Mouse (Mus musculus) embryonic facial prominence, embryonic 10.5 days (tissue): Measurements from ENCODE around the gene Olfr535. TPM values are rescaled to one million over a fixed set of nuclear protein-coding genes. Genes with fewer than 3 reads are reported as not detected.
"Not testable (repeated sequence)": the region's sequence is repeated elsewhere in the genome, so short reads cannot be mapped to it uniquely, and the experiment has no call there.

ENCODE experiments used
- DNase-seq: peaks from one replicate; pipeline ENCODE4 v3.0.0-alpha.2; 2017; ENCODE audit warnings: low spot score
- H3K27ac ChIP-seq: fragments of 300-500 bp; sonication (generic); replicated peaks from 2 replicates; pipeline ENCODE4 v1.5.1; 2016; ENCODE audit warnings: mild to moderate bottlenecking
- H3K27me3 ChIP-seq: fragments of 300-500 bp; sonication (generic); replicated peaks from 2 replicates; pipeline ENCODE4 v1.6.1; 2016; ENCODE audit warnings: low read depth, mild to moderate bottlenecking; ENCODE audit not compliant: poor library complexity, severe bottlenecking
- H3K36me3 ChIP-seq: fragments of 300-500 bp; sonication (generic); replicated peaks from 2 replicates; pipeline ENCODE4 v1.6.1; 2016; ENCODE audit warnings: mild to moderate bottlenecking, moderate library complexity
- H3K4me1 ChIP-seq: fragments of 300-500 bp; sonication (generic); 2 replicates; pipeline ENCODE4 v1.6.1; 2016
- H3K4me3 ChIP-seq: fragments of 300-500 bp; sonication (generic); 2 replicates; pipeline ENCODE4 v1.5.1; 2016; ENCODE audit warnings: mild to moderate bottlenecking, moderate library complexity
- H3K9me3 ChIP-seq: fragments of 300-500 bp; sonication (generic); 2 replicates; pipeline ENCODE4 v1.6.1; 2016; ENCODE audit warnings: mild to moderate bottlenecking
- WGBS: fragments of 180-500 bp; shearing (Covaris S2); methylation state at CpG from one replicate; pipeline ENCODE4 v1.1.7; 2016; 5-methylcytosine and 5-hydroxymethylcytosine counted together
- polyA plus RNA-seq: library from polyadenylated mRNA; unstranded; fragments of >200 nt; fragmentation: Nextera tagmentation; extraction: Ambion mirVana; gene quantifications from 2 replicates; pipeline ENCODE4 v1.2.1, GENCODE M21; 2016

Gene Olfr535
- not detected in 2 replicates for polyA plus RNA-seq

DNA sequence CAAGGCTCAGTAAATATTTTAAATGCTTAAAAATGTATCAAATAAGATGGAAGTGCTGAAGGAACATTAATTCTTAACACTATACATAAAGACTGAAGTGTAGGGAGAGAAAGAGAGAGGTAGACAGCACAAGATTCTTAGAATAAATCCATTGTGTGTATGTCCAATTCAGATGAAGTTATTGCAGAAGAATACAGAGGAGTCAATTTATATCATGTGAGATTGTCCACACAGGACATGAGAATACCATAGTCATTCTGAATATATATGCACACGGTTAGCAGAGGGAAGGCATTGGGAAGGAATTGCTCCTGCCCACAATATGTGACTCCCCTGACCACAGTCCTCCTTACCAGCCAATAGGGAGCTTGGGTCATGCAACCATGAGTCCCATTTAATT, at the start of gene Olfr535:
Olfr535 (plus strand) TSS at position 301 of the 400 bp plus-strand sequence.
- Histone ChIP-seq H3K27ac (no peak within 1 kb of the TSS), H3K9me3 (no peaks in the 10 kb centered on the region)

DNA sequence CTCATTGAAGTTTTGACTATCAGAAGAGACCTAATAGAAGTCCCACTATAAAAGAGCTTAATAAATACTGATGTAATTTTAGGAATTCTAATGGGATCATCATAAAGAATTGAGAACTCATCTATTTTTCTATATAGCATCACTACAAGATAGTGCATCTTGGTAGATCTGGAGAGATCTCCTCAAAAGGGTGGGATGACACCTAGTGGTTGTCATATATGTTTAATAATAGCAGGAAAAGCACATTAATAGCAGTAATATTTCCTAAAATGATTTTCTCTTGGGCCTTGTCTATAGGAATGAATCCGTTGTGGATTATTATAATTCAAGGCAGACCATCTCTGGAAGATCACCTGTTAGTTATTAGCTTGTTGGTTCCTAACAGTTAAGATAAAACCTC, 40.9 kb upstream of the Olfr535 start:
- no peaks in the 10 kb centered on the region for H3K27me3 ChIP-seq
- 84% methylated on average over 1 of the region's 1 CpGs for WGBS
- no peak for DNase-seq
- no peak overlapping the region for H3K4me3 ChIP-seq
- no peaks in the 10 kb centered on the region for H3K9me3 ChIP-seq
- no peaks in the 10 kb centered on the region for H3K36me3 ChIP-seq
- H3K27ac ChIP-seq, result no peak overlapping the region
- no peaks in the 10 kb centered on the region for H3K4me1 ChIP-seq

More for the DNA sequence above, at the start of gene Olfr535:
- 84% methylated on average over 1 of the region's 1 CpGs for WGBS
- Histone ChIP-seq H3K27me3 (no peaks in the 10 kb centered on the region), H3K4me1 (no peaks in the 10 kb centered on the region), H3K36me3 (no peaks in the 10 kb centered on the region), H3K4me3 (no peak within 1 kb of the TSS)
- no peak for DNase-seq

DNA sequence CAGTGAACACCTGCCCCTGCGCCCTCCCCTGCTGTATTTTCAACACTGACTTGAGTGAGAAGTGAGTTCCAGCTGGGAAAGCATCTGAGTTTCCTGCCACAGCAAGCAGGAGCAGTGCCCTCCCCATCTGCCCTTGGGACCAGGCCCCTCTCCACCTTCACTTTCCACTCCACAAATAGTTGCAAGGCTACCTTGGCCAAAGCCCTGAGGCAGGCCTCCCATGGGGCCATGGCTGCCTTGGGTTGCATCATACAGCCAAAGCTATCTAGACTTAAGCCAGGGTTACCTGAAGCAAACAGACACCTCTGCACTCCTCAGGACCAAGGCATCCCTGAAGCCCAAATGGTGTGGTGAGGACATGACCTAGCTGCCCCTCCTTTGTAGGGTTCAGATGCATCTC, 20.9 kb upstream of the Olfr535 start, which contains the start of gene Olfr533:
Olfr533 (plus strand) TSS at position 301 of the 400 bp plus-strand sequence.
- H3K4me1 ChIP-seq, H3K4me3 ChIP-seq, H3K27ac ChIP-seq, H3K36me3 ChIP-seq, H3K9me3 ChIP-seq, DNase-seq, H3K27me3 ChIP-seq: not testable (repeated sequence)
- 100% methylated on average over 1 of the region's 1 CpGs for WGBS

DNA sequence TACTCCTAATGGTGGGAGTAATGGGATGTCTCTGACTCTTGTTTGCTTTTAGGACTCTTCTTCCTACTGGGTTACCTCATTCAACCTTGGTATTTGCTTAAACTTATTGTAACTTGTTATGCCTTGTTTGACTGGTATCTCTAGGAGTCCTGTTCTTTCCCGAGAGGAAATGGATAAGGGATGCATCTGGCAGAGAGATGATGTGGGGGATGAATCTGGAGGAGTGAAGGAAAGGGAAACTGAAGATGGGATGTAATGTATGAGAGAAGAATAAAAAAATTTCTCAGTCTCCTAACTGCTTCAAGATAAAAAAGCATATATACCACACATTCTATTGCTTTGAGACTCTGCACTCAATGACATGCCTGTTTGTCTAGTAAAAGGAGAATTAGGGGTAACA, 6.1 kb upstream of the Olfr535 start:
- Histone ChIP-seq H3K27me3 (no peaks in the 10 kb centered on the region), H3K4me1 (no peaks in the 10 kb centered on the region), H3K4me3 (no peak overlapping the region), H3K9me3 (peaks cover 15% of the 10 kb centered on the region; the same call in 1 of the 2 replicates), H3K36me3 (no peaks in the 10 kb centered on the region), H3K27ac (no peak overlapping the region)
- DNase-seq, result no peak
- WGBS, result 85% methylated on average over 1 of the region's 1 CpGs

DNA sequence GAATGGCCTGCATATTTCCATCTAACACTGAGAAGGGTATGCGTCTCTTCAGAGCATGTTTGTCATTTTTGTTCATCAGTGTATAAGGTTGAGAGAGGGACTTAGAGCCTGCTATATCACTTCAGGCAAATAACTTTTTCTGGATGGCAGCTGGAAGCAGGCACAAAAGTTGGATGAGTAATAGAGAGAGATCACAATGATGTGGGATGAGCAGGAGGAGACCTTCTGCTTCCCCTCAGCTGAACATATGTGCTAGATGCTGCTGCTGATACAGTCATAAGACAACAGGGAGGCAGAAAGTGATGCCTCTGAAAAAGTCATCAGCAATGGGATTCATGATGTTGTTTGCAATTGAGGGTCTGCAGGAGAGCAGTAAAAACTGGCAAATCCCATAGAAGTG, 5.3 kb upstream of the Olfr535 start:
- WGBS, result 91% methylated on average over 1 of the region's 1 CpGs
- H3K9me3 ChIP-seq, result peaks cover 15% of the 10 kb centered on the region; the same call in 1 of the 2 replicates
- no peak overlapping the region for H3K27ac ChIP-seq
- H3K36me3 ChIP-seq, result no peaks in the 10 kb centered on the region
- no peaks in the 10 kb centered on the region for H3K4me1 ChIP-seq
- no peak overlapping the region for H3K4me3 ChIP-seq
- DNase-seq, result no peak
- H3K27me3 ChIP-seq, result no peaks in the 10 kb centered on the region

DNA sequence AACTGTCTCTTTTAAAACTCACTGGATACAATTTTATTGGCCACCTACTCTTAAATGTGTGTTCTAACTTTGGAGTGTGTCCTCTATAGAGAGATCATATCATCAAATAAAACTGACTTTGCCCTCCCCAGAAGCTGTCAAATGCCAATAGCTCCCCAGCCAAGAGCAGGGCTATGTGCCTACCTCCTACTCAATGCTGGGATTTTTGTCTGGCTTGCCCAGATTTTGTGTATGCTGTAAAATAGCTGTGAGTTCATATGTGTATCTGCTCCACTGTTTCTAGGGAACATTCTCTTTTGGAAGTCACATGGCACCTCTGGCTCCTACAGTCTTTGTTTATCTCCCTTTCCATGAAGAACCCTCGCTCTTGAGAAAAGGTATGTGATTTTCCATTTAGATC, 5.0 kb downstream of the Olfr535 start:
- H3K4me3 ChIP-seq, result no peak overlapping the region
- no peak for DNase-seq

DNA sequence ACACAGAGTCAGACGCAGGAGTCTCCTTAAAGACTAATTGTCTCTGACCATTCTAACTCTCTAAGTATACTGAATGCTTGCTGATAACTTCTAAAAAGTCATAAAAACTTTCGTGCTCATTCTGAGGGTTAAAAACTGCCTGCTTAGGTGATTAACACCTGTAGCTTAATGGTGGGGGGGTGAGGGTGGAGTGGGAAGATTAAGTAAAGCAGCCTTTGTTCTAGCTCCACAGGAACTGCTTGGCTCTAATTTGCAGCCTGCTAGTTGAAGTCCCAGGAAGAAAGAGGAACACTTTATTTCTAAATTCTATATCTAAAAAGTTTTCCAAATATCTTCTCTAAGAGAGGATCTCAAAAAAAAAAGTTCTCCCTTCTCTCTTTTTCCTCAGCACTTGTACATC, 10.2 kb downstream of the Olfr535 start:
- no peaks in the 10 kb centered on the region for H3K36me3 ChIP-seq
- DNase-seq, result no peak
- no peaks in the 10 kb centered on the region for H3K27me3 ChIP-seq
- H3K4me3 ChIP-seq, result no peak overlapping the region
- H3K27ac ChIP-seq, result no peak overlapping the region
- 46% methylated on average over 2 of the region's 2 CpGs for WGBS
- no peaks in the 10 kb centered on the region for H3K9me3 ChIP-seq
- no peaks in the 10 kb centered on the region for H3K4me1 ChIP-seq

More for the DNA sequence above, 5.0 kb downstream of the Olfr535 start:
- no peaks in the 10 kb centered on the region for H3K4me1 ChIP-seq
- H3K27ac ChIP-seq, result no peak overlapping the region
- H3K9me3 ChIP-seq, result no peaks in the 10 kb centered on the region
- H3K36me3 ChIP-seq, result no peaks in the 10 kb centered on the region
- no peaks in the 10 kb centered on the region for H3K27me3 ChIP-seq
- 85% methylated on average over 1 of the region's 1 CpGs for WGBS

DNA sequence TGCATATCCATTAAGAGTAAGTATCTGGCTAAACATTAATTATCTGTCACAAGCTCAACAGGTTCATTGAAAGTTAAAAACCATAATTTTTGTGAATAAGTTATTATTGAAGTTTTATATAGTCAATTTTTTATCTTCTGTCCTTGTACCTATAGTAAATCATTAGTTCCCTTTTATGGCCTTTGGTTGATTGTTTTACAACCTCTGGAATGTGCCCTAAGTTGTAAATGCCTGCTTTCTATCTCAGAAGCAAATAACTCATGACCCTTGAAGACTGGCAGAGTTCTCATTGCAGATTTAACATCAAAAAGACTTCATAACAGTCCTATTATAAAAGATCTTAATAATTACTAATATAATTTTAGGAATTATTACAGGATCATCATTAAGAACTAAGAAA, 10.7 kb downstream of the Olfr535 start:
- H3K36me3 ChIP-seq, result no peaks in the 10 kb centered on the region
- no peaks in the 10 kb centered on the region for H3K27me3 ChIP-seq
- H3K4me3 ChIP-seq, result no peak overlapping the region
- DNase-seq, result no peak
- H3K9me3 ChIP-seq, result no peaks in the 10 kb centered on the region
- H3K4me1 ChIP-seq, result no peaks in the 10 kb centered on the region
- H3K27ac ChIP-seq, result no peak overlapping the region

DNA sequence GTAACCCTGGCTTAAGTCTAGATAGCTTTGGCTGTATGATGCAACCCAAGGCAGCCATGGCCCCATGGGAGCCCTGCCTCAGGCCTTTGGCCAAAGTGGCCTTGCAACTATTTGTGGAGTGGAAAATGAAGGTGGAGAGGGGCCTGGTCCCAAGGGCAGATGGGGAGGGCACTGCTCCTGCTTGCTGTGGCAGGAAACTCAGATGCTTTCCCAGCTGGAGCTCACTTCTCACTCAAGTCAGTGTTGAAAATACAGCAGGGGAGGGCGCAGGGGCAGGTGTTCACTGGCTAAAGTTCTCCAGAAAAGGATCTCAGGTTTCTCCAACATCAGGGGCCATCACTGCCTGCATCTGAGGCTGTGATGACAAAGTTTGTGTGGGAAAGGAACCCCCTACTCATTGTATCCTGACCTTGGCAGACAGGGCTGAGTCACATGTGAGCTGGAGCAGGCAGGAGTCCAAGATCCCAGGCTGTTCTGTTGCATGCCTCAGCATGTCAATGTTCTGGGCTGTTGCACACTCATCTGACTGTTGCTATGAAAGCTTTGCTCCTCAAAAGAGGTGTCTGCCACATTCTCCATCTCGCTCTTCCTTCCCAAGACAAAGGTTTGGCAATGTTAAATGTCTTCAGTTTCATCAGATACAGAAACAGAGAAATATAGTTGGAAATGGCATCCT, 23.5 kb downstream of the Olfr535 start, which contains the start of gene Olfr536:
Olfr536 (minus strand) TSS at position 51 of the 676 bp plus-strand sequence.
- 68% methylated on average over 2 of the region's 2 CpGs for WGBS
- H3K9me3 ChIP-seq, H3K4me3 ChIP-seq, H3K4me1 ChIP-seq, H3K27me3 ChIP-seq, H3K36me3 ChIP-seq, H3K27ac ChIP-seq, DNase-seq: not testable (repeated sequence)

DNA sequence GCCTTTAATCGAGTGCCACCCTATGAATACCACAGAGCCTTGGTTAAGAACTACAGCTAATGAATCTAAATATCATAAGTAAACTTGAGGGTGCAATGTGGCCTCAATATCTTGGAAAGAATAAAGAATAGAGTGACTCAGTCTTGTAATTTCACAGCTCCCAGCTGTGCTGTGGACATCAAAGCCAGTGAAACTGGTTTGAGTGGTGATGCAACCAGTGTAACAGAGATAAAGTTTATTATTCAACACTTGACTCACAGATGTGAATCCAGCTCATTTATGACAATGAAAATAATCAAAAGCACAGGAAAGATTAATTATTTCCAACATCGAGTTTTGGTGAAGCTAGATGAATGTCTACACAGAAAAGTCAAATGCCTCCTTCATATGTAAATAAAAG, 55.7 kb downstream of the Olfr535 start:
- H3K27ac ChIP-seq, result no peak overlapping the region
- H3K4me1 ChIP-seq, result no peaks in the 10 kb centered on the region
- WGBS, result 87% methylated on average over 2 of the region's 2 CpGs
- H3K9me3 ChIP-seq, result no peaks in the 10 kb centered on the region
- no peak overlapping the region for H3K4me3 ChIP-seq
- no peaks in the 10 kb centered on the region for H3K27me3 ChIP-seq
- H3K36me3 ChIP-seq, result no peaks in the 10 kb centered on the region
- DNase-seq, result no peak

Other genes starting within 250 kb of the Olfr535 start
- gene 5830411N06Rik, start 236.9 kb upstream of the Olfr535 start, polyA plus RNA-seq, result not detected in 2 replicates
- gene Olfr525, start 163.4 kb upstream of the Olfr535 start, polyA plus RNA-seq, result 0.03 TPM in 1 of 2 replicates, not detected in the other
- gene Olfr527, start 150.2 kb upstream of the Olfr535 start, polyA plus RNA-seq, result not detected in 2 replicates
- gene Olfr60, start 122.5 kb upstream of the Olfr535 start, polyA plus RNA-seq, result not detected in 2 replicates
- not detected in 2 replicates for gene Olfr530, start 107.9 kb upstream of the Olfr535 start, polyA plus RNA-seq
- gene Olfr531, start 81.3 kb upstream of the Olfr535 start, polyA plus RNA-seq, result not detected in 2 replicates
- not detected in 2 replicates for gene Olfr532, start 62.6 kb upstream of the Olfr535 start, polyA plus RNA-seq
- gene Olfr533, start 20.8 kb upstream of the Olfr535 start, polyA plus RNA-seq, result not detected in 2 replicates
- not detected in 2 replicates for gene Olfr536, start 23.2 kb downstream of the Olfr535 start, polyA plus RNA-seq
- gene Olfr538, start 83.7 kb downstream of the Olfr535 start, polyA plus RNA-seq, result not detected in 2 replicates
- 0.01 TPM in 1 of 2 replicates, not detected in the other for gene Olfr46, start 117.1 kb downstream of the Olfr535 start, polyA plus RNA-seq
- not detected in 2 replicates for gene Olfr61, start 144.8 kb downstream of the Olfr535 start, polyA plus RNA-seq
- not detected in 2 replicates for gene Olfr53, start 162.2 kb downstream of the Olfr535 start, polyA plus RNA-seq
- not detected in 2 replicates for gene Olfr539, start 175.7 kb downstream of the Olfr535 start, polyA plus RNA-seq
- not detected in 2 replicates for gene Olfr45, start 197.7 kb downstream of the Olfr535 start, polyA plus RNA-seq
- not detected in 2 replicates for gene Olfr541, start 213.1 kb downstream of the Olfr535 start, polyA plus RNA-seq